Mouse (Mus musculus) liver, postnatal 0 days (tissue): ENCODE data around the gene Tgfb3. TPM values are rescaled to one million over a fixed set of nuclear protein-coding genes. Genes with fewer than 3 reads are reported as not detected.

ENCODE experiments used
- ATAC-seq: fragments of 200-750 bp; cut with Nextera tagmentation; 2 replicates; pipeline ENCODE4 v1.8.0; 2017; ENCODE audit warnings: mild to moderate bottlenecking, moderate library complexity
- DNase-seq: peaks from one replicate; pipeline ENCODE4 v3.0.0-alpha.2; 2016
- H3K27ac ChIP-seq: fragments of 300-500 bp; sonication (generic); 2 replicates; pipeline ENCODE4 v1.5.1; 2014; ENCODE audit warnings: antibody characterized with exemption, moderate library complexity, mild to moderate bottlenecking, low read depth
- H3K27me3 ChIP-seq: fragments of 300-500 bp; sonication (generic); 2 replicates; pipeline ENCODE4 v1.6.1; 2014; ENCODE audit warnings: low read length, control low read depth, mixed read lengths; ENCODE audit not compliant: insufficient read depth
- H3K36me3 ChIP-seq: fragments of 300-500 bp; sonication (generic); replicated peaks from 2 replicates; pipeline ENCODE4 v1.6.1; 2014; ENCODE audit warnings: mild to moderate bottlenecking, control low read depth, low read length, moderate library complexity, mixed read lengths; ENCODE audit not compliant: insufficient read depth
- H3K4me1 ChIP-seq: fragments of 300-500 bp; sonication (generic); 2 replicates; pipeline ENCODE4 v1.6.1; 2014; ENCODE audit warnings: antibody characterized with exemption, mild to moderate bottlenecking, control low read depth; ENCODE audit not compliant: insufficient read depth
- H3K4me2 ChIP-seq: fragments of 300-500 bp; sonication (generic); 2 replicates; pipeline ENCODE4 v1.6.1; 2014; ENCODE audit warnings: low read depth, mild to moderate bottlenecking, low read length, moderate library complexity, mixed read lengths
- H3K4me3 ChIP-seq: fragments of 300-500 bp; sonication (generic); 2 replicates; pipeline ENCODE4 v1.5.1; 2014; ENCODE audit warnings: low read depth, low read length
- H3K9ac ChIP-seq: fragments of 300-500 bp; sonication (generic); replicated peaks from 2 replicates; pipeline ENCODE4 v1.6.1; 2014; ENCODE audit warnings: mild to moderate bottlenecking, moderate library complexity
- H3K9me3 ChIP-seq: fragments of 300-500 bp; sonication (generic); 2 replicates; pipeline ENCODE4 v1.6.1; 2016; ENCODE audit warnings: mild to moderate bottlenecking, control low read depth, low read length, mixed read lengths
- CTCF ChIP-seq: sonication (generic); IDR thresholded peaks from 2 replicates; pipeline ENCODE4 v1.5.1; 2016; ENCODE audit warnings: antibody characterized with exemption, low read depth
- EP300 ChIP-seq: IDR thresholded peaks from 2 replicates; pipeline ENCODE4 v1.6.1; 2016; ENCODE audit warnings: antibody characterized with exemption, low read depth, mild to moderate bottlenecking
- WGBS: fragments of 180-500 bp; shearing (Covaris S2); extraction: QIAGEN DNeasy Blood & Tissue Kit; methylation state at CpG from one replicate; pipeline ENCODE4 v1.1.7; 2014; ENCODE audit not compliant: insufficient replicate concordance; 5-methylcytosine and 5-hydroxymethylcytosine counted together
- polyA plus RNA-seq: library from polyadenylated mRNA; unstranded; fragments of >200 nt; fragmentation: Nextera tagmentation; extraction: Ambion mirVana; gene quantifications from 2 replicates; pipeline ENCODE4 v1.2.1, GENCODE M21; 2015

The Tgfb3 gene
- polyA plus RNA-seq, 1 experiment from 2014 or later = 1.2 TPM

DNA sequence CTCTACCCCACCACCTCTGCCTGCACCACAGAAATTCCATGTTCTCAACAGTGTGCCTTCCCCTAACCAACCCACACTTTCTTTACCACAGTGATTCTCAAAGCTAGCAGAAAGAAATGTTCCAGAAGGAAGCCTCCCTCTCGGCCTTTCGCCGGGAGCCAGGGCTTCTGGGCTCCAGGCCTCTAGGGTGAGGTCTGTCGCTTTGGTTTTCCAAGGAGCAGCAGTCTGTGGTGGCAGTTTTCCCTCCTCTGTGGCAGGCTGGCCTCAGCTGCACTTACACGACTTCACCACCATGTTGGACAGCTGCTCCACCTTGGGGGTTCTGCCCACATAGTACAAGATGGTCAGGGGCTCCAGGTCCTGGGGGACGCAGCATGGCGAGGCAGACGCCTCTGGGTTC is 21.3 kb downstream of the Tgfb3 start:
- ATAC-seq (no peak), DNase-seq (no peak)
- Histone ChIP-seq H3K4me3 (no peak overlapping the region), H3K36me3 (no peaks in the 10 kb centered on the region), H3K9me3 (no peaks in the 10 kb centered on the region), H3K4me2 (no peak overlapping the region), H3K9ac (no peak overlapping the region), H3K27me3 (no peaks in the 10 kb centered on the region), H3K4me1 (no peaks in the 10 kb centered on the region), H3K27ac (no peak overlapping the region)
- WGBS = 79% methylated on average over 8 of the region's 8 CpGs
- TF ChIP-seq CTCF = no peak
- no peak for TF ChIP-seq EP300

DNA sequence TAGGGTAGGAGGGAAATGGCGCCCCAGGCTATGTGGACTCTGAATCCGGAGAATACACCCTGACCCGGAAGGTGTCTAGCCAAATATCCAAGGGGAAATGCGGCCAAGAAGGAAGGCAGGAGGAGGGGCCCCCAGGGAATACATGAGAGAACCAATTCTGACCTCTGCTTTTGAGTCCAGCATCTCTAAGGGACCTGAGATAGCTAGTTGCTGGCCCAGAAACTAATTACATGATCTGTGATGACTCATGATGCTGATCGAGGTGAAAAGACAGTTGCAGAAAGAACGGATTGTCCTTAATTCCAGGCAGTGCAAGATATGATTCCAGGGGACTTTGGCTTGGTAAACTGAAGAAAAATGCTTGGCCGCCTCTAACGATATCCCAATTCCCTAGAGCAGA is 21.9 kb downstream of the Tgfb3 start:
- Histone ChIP-seq H3K4me2 (no peak overlapping the region), H3K9me3 (no peaks in the 10 kb centered on the region), H3K27me3 (no peaks in the 10 kb centered on the region), H3K4me3 (no peak overlapping the region), H3K36me3 (no peaks in the 10 kb centered on the region), H3K4me1 (no peaks in the 10 kb centered on the region), H3K9ac (no peak overlapping the region), H3K27ac (no peak overlapping the region)
- WGBS = 76% methylated on average over 8 of the region's 8 CpGs
- DNase-seq (no peak), ATAC-seq (no peak)
- TF ChIP-seq EP300 (no peak), CTCF (no peak)

- Histone ChIP-seq H3K36me3 (no peaks in the 10 kb centered on the region), H3K4me3 (no peak overlapping the region), H3K27me3 (no peaks in the 10 kb centered on the region), H3K4me2 (no peak overlapping the region), H3K27ac (no peak overlapping the region), H3K4me1 (no peaks in the 10 kb centered on the region), H3K9ac (no peak overlapping the region), H3K9me3 (no peaks in the 10 kb centered on the region)
- WGBS = 85% methylated on average over 2 of the region's 2 CpGs
- TF ChIP-seq CTCF = no peak
- no peak for TF ChIP-seq EP300
- ATAC-seq (no peak), DNase-seq (no peak)
Observed at GRCm38 (mm10) chr12:86055306-86055705, 23.5 kb downstream of the Tgfb3 start.

DNA sequence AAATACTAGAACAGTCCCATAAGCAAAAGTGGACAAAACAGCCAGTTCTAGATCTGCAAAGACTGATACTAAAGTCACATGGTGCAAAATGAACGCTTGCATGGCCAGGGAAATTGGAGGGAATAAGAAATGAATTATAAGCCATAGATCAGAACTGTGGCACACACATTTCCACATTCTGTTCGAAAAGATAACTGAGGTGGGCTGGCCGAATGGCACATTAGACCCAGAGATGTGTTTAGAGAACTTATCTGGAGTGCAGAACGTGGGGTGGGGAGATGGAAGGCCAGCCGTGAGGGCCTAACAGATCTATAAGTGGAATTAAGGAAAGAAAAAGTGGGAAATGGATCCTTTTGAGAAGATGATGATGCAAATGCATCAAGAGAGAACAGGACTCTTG is 27.4 kb downstream of the Tgfb3 start:
- TF ChIP-seq EP300 = no peak
- TF ChIP-seq CTCF = no peak
- H3K4me2 ChIP-seq = no peak overlapping the region
- ATAC-seq = no peak
- H3K9ac ChIP-seq = no peak overlapping the region
- H3K36me3 ChIP-seq = no peaks in the 10 kb centered on the region
- no peaks in the 10 kb centered on the region for H3K27me3 ChIP-seq
- no peak overlapping the region for H3K4me3 ChIP-seq
- WGBS = 54% methylated on average over 5 of the region's 5 CpGs
- no peaks in the 10 kb centered on the region for H3K9me3 ChIP-seq
- no peak for DNase-seq
- H3K4me1 ChIP-seq = no peaks in the 10 kb centered on the region
- H3K27ac ChIP-seq = no peak overlapping the region

DNA sequence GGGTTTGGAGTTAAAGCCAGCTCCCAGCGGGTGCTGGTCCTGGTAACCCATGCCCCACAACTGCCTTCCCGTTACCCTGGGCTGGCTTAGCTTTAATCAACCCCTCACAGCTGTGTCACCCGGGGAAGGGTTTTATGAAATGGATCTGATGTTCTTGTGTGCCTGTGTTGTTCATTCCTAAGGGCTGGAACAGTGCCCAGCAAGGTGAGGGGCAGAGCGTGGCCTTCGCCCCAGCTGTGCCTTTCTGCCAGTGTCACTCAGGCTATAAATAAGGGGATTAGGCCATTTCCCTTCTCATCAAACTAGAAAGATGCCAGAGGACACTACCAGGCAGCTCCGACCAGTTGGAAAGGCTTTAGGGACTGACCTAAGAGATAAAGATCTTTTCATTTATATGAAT is 29.0 kb downstream of the Tgfb3 start:
- 76% methylated on average over 6 of the region's 6 CpGs for WGBS
- H3K27me3 ChIP-seq = no peaks in the 10 kb centered on the region
- TF ChIP-seq EP300 (no peak), CTCF (no peak)

DNA sequence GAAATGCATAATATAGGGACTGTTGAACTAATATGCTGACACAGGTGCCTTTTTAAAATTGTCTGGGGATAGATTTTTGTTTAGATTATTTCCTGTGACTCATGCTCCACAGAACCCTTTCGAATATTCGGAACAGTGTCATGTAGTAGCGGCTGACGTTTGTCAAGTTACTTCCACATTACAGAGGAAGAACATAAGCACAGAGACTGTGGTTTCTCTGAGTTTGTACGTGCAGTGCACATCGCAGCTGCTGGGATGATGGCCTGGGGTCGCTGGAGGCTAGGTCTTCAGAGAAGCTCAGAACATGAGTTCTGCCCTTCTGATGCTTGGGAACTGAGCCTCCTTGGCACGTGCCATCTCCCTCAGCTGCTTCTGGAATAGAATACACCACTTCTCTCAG is 31.5 kb downstream of the Tgfb3 start:
- Histone ChIP-seq H3K9ac (no peak overlapping the region), H3K4me3 (no peak overlapping the region), H3K9me3 (no peaks in the 10 kb centered on the region; the same call in 1 of the 2 replicates), H3K27ac (no peak overlapping the region), H3K4me1 (no peaks in the 10 kb centered on the region), H3K4me2 (no peak overlapping the region), H3K36me3 (no peaks in the 10 kb centered on the region), H3K27me3 (no peaks in the 10 kb centered on the region)
- ATAC-seq (peak; percentile 67), DNase-seq (no peak)
- peak; percentile 44 for TF ChIP-seq EP300
- no peak for TF ChIP-seq CTCF
- 42% methylated on average over 8 of the region's 8 CpGs for WGBS

More for the DNA sequence above, 29.0 kb downstream of the Tgfb3 start:
- no peak overlapping the region for H3K4me2 ChIP-seq
- DNase-seq (no peak), ATAC-seq (no peak)
- H3K4me3 ChIP-seq = no peak overlapping the region
- H3K9ac ChIP-seq = no peak overlapping the region
- H3K4me1 ChIP-seq = no peaks in the 10 kb centered on the region
- no peaks in the 10 kb centered on the region for H3K9me3 ChIP-seq
- H3K36me3 ChIP-seq = no peaks in the 10 kb centered on the region
- no peak overlapping the region for H3K27ac ChIP-seq

- WGBS = 81% methylated on average over 2 of the region's 2 CpGs
- H3K27ac ChIP-seq = no peak overlapping the region
- no peak overlapping the region for H3K4me2 ChIP-seq
- H3K4me3 ChIP-seq = no peak overlapping the region
- no peaks in the 10 kb centered on the region for H3K36me3 ChIP-seq
- no peaks in the 10 kb centered on the region for H3K4me1 ChIP-seq
- no peak for TF ChIP-seq EP300
- H3K27me3 ChIP-seq = no peaks in the 10 kb centered on the region
- H3K9ac ChIP-seq = no peak overlapping the region
- no peaks in the 10 kb centered on the region; the same call in 1 of the 2 replicates for H3K9me3 ChIP-seq
- DNase-seq (no peak), ATAC-seq (no peak)
Observed at GRCm38 (mm10) chr12:86046776-86047175, 32.1 kb downstream of the Tgfb3 start.
